Mouse (Mus musculus): ENCODE results near the gene Aars2. TPM values are rescaled to one million over a fixed set of nuclear protein-coding genes. Genes with fewer than 3 reads are reported as not detected.

The Aars2 gene
- polyA plus RNA-seq, 1 experiment from 2014 or later: 17.4 TPM

DNA sequence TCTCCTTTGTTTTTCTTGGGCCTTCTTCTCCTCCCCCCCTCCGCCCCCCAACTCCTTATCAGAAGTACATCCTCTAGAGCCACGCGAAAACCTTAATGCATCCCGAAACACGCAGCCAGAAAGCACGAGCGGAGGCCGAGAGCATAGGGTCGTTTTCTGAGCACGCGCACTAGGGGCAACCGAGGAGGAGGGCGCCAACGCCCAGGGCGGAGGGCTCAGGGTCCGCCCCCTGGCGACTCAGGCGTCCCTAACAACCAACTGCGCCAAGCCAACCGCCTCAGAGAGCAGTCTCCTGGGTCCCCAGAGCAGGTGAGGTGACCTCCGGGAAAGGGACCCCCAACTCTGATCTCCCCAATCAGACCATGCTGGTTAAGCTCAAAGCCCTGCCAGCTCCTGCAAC is 16.6 kb downstream of the Aars2 start, which contains the start of gene Tcte1:
TSS of gene Tcte1 (plus strand) at position 172 of the 400 bp plus-strand sequence.
- peak within 1 kb of the TSS; percentile 35 for H3K4me3 ChIP-seq (ENCODE audit: low read depth, low read length)
- WGBS: under 1% methylated on average over 21 of the region's 21 CpGs
- 0 out of 2 replicates have a peak, but pooled peaks cover 15% of the 10 kb centered on the region for H3K36me3 ChIP-seq (ENCODE audit: insufficient read depth)
- ATAC-seq (ENCODE audit: insufficient read depth) (peak; percentile 81), DNase-seq (peak; percentile 85)
- H3K9me3 ChIP-seq (ENCODE audit: low read depth, low read length): no peaks in the 10 kb centered on the region
- H3K4me2 ChIP-seq: peak within 1 kb of the TSS; percentile 76
- peak within 1 kb of the TSS; percentile 59 for H3K9ac ChIP-seq
- no peaks in the 10 kb centered on the region for H3K4me1 ChIP-seq (ENCODE audit: insufficient read depth)
- H3K27me3 ChIP-seq (ENCODE audit: insufficient read depth, low read length): peaks cover 6% of the 10 kb centered on the region; the same call in 1 of the 2 replicates
- 0 out of 2 replicates have a peak, but pooled peaks have one; percentile 26 for TF ChIP-seq CTCF (IDR thresholded peaks at IDR 0.05; ENCODE audit: low read depth)
- H3K27ac ChIP-seq (ENCODE audit: low read depth): no peak within 1 kb of the TSS

DNA sequence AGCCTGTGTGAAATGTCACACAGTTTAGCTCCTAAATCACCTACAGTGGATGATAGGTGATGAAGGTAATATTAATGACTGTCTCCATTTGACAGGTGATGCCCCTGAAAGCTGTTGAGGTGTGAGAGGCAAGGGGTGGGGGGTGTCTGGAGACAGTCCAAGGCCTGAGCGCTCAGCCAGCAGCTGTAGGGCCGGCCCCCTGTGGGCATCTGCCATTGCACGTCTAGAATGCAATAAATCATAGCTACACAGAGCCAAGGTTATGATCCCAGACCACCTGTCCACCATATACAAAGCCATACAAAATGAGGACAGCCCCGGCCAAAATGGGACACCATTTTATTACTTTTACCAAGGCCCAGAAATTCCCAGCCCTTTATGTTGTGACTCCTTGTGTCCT is 18.3 kb downstream of the Aars2 start:
- H3K4me3 ChIP-seq (ENCODE audit: low read depth, low read length): no peak overlapping the region
- no peaks in the 10 kb centered on the region for H3K9me3 ChIP-seq (ENCODE audit: low read depth, low read length)
- no peak for TF ChIP-seq CTCF (IDR thresholded peaks at IDR 0.05; ENCODE audit: low read depth)
- no peaks in the 10 kb centered on the region for H3K4me1 ChIP-seq (ENCODE audit: insufficient read depth)
- H3K9ac ChIP-seq: no peak overlapping the region
- no peak overlapping the region for H3K27ac ChIP-seq (ENCODE audit: low read depth)
- no peak for ATAC-seq (ENCODE audit: insufficient read depth)
- H3K4me2 ChIP-seq: no peak overlapping the region
- no peak for DNase-seq
- 57% methylated on average over 4 of the region's 4 CpGs for WGBS
- 0 out of 2 replicates have a peak, but pooled peaks cover 6% of the 10 kb centered on the region for H3K36me3 ChIP-seq (ENCODE audit: insufficient read depth)
- H3K27me3 ChIP-seq (ENCODE audit: insufficient read depth, low read length): peaks cover 11% of the 10 kb centered on the region; the same call in 1 of the 2 replicates

DNA sequence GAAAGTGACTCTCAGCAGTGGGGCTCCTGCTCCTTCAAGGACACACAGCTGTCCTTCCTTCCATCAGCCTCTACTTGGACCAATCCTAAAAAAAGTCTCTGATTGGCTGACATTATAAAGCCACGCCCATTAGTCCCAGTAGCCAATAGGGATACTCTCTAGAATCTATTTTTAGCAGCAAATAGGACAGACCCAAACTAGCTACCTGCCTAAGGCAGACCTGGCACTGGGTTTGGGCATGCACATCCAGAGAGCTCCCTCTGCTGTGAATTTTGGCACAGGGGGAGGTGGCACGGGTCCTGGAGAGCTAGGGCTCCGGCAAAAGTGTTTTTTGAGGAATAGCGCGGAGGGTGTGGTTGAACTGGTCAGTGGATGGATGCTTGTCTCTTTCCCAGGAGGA is 19.9 kb downstream of the Aars2 start:
- ATAC-seq (ENCODE audit: insufficient read depth) (no peak), DNase-seq (no peak)
- H3K4me3 ChIP-seq (ENCODE audit: low read depth, low read length): no peak overlapping the region
- H3K36me3 ChIP-seq (ENCODE audit: insufficient read depth): no peaks in the 10 kb centered on the region
- no peak overlapping the region for H3K27ac ChIP-seq (ENCODE audit: low read depth)
- no peaks in the 10 kb centered on the region for H3K4me1 ChIP-seq (ENCODE audit: insufficient read depth)
- no peak for TF ChIP-seq CTCF (IDR thresholded peaks at IDR 0.05; ENCODE audit: low read depth)
- WGBS: 21% methylated on average over 5 of the region's 5 CpGs
- H3K4me2 ChIP-seq: no peak overlapping the region
- H3K9me3 ChIP-seq (ENCODE audit: low read depth, low read length): no peaks in the 10 kb centered on the region
- H3K9ac ChIP-seq: no peak overlapping the region
- peaks cover 18% of the 10 kb centered on the region for H3K27me3 ChIP-seq (ENCODE audit: insufficient read depth, low read length)

DNA sequence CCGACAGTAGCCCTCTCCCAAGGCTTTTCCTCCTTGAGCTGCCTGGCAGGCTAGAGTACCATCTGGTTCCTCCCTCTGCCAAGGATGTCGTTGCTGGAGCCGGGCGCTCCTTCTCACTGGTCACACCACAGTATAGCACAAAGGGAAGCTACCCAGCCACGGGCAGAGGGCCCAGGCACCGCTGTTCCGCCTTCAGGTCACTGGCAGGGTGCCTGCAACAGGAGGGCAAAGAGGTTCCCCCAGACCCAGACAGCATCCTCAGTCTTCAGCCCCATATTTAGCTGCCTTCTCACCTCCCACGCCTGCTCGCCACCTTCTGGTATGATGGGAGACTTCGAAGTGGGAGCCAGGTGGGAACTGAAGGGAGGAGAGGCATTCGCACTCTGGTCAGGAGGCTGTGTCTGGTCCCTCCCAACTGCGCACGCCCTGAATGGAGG is 23.7 kb downstream of the Aars2 start:
- TF ChIP-seq CTCF (IDR thresholded peaks at IDR 0.05; ENCODE audit: low read depth): no peak
- H3K27me3 ChIP-seq (ENCODE audit: insufficient read depth, low read length): peaks cover 41% of the 10 kb centered on the region
- no peaks in the 10 kb centered on the region for H3K36me3 ChIP-seq (ENCODE audit: insufficient read depth)
- H3K9ac ChIP-seq: no peak overlapping the region
- H3K4me2 ChIP-seq: no peak overlapping the region
- ATAC-seq (ENCODE audit: insufficient read depth) (no peak), DNase-seq (no peak)
- no peak overlapping the region for H3K27ac ChIP-seq (ENCODE audit: low read depth)
- H3K9me3 ChIP-seq (ENCODE audit: low read depth, low read length): no peaks in the 10 kb centered on the region
- H3K4me1 ChIP-seq (ENCODE audit: insufficient read depth): no peaks in the 10 kb centered on the region
- H3K4me3 ChIP-seq (ENCODE audit: low read depth, low read length): no peak overlapping the region
- 44% methylated on average over 13 of the region's 13 CpGs for WGBS

DNA sequence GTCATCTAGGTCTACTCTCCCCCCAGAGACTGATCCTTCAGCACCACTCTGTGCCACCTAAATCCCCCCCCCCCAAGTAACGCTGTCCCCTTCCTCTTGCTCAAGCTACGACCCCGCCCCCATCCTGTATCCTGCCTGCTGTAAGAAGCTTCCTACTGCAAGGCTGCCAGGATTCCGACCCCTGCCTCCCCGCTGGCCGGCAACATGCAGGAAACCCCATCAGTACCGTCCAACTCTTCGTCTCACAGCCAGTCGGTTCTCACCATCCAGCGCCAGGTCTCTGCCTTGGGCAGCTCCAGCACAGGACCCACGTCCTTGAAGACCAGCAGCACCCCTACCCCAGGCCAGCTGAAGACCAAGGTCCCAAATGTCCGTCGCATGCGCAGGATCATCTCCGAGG is 26.3 kb downstream of the Aars2 start:
- TF ChIP-seq CTCF (IDR thresholded peaks at IDR 0.05; ENCODE audit: low read depth): no peak
- Histone ChIP-seq H3K27me3 (ENCODE audit: insufficient read depth, low read length) (peaks cover 48% of the 10 kb centered on the region), H3K4me1 (ENCODE audit: insufficient read depth) (no peaks in the 10 kb centered on the region)

DNA sequence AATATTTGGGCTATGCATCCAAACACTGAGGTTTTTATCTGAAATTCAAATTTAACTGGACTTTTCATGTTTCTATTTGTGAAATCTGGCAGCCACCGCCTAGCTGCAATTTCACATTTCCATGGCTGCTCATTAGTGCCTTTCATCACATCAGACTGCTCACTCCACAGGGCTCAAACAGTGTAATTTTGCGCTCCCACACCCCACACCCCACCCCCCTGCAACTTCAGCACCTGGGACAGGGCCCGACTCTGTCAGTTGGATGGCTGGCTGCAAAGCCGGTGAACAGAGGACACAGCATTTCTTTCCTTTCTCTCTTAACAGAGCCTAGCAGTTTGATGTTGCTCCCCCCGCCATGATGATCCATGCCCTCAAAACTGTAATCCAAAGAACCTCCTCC is 29.6 kb downstream of the Aars2 start:
- no peak overlapping the region for H3K9ac ChIP-seq
- no peaks in the 10 kb centered on the region for H3K36me3 ChIP-seq (ENCODE audit: insufficient read depth)
- H3K27me3 ChIP-seq (ENCODE audit: insufficient read depth, low read length): peaks cover 50% of the 10 kb centered on the region
- 14% methylated on average over 5 of the region's 5 CpGs for WGBS
- H3K4me1 ChIP-seq (ENCODE audit: insufficient read depth): no peaks in the 10 kb centered on the region
- H3K9me3 ChIP-seq (ENCODE audit: low read depth, low read length): no peaks in the 10 kb centered on the region
- no peak for ATAC-seq (ENCODE audit: insufficient read depth)
- H3K27ac ChIP-seq (ENCODE audit: low read depth): no peak overlapping the region
- no peak overlapping the region for H3K4me3 ChIP-seq (ENCODE audit: low read depth, low read length)
- TF ChIP-seq CTCF (IDR thresholded peaks at IDR 0.05; ENCODE audit: low read depth): no peak
- no peak overlapping the region for H3K4me2 ChIP-seq
- peak; percentile 51 for DNase-seq

More for the DNA sequence above, 26.3 kb downstream of the Aars2 start:
- WGBS: 45% methylated on average over 15 of the region's 15 CpGs
- no peak overlapping the region for H3K9ac ChIP-seq
- no peaks in the 10 kb centered on the region for H3K36me3 ChIP-seq (ENCODE audit: insufficient read depth)
- DNase-seq: no peak
- ATAC-seq (ENCODE audit: insufficient read depth): no peak
- no peaks in the 10 kb centered on the region for H3K9me3 ChIP-seq (ENCODE audit: low read depth, low read length)
- no peak overlapping the region for H3K4me2 ChIP-seq
- no peak overlapping the region for H3K27ac ChIP-seq (ENCODE audit: low read depth)
- no peak overlapping the region for H3K4me3 ChIP-seq (ENCODE audit: low read depth, low read length)

DNA sequence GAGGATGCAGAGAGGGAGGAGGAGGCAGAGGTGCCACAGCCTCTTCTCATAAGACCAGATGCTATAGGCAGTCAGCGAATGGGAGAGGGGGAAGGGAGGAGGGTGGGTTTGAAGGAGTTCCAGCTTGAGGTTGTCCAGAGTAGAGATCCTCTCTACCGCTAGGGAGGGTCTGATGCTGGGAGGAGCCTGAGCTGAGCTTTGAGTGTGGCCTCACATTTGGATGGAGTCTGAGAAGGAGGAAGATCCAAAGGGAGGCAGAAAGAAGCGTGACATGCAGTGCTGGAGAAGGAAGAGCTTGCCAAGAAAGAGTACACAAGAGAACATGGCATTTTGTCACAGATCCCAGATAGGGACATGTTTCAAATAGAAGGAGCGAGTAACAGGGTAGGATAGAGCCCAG is 31.8 kb downstream of the Aars2 start:
- Histone ChIP-seq H3K27ac (ENCODE audit: low read depth) (no peak overlapping the region), H3K9ac (no peak overlapping the region), H3K4me3 (ENCODE audit: low read depth, low read length) (no peak overlapping the region), H3K36me3 (ENCODE audit: insufficient read depth) (no peaks in the 10 kb centered on the region), H3K4me1 (ENCODE audit: insufficient read depth) (no peaks in the 10 kb centered on the region), H3K9me3 (ENCODE audit: low read depth, low read length) (no peaks in the 10 kb centered on the region), H3K4me2 (no peak overlapping the region), H3K27me3 (ENCODE audit: insufficient read depth, low read length) (peaks cover 53% of the 10 kb centered on the region)
- TF ChIP-seq CTCF (IDR thresholded peaks at IDR 0.05; ENCODE audit: low read depth): no peak
- ATAC-seq (ENCODE audit: insufficient read depth) (no peak), DNase-seq (no peak)
- WGBS: 56% methylated on average over 4 of the region's 4 CpGs
